Mouse (Mus musculus): ENCODE measurements at regions not wholly inside any gene's neighbourhood (a gene's known extent, or its start where the extent isn't known, plus 50 kb on each side); places are given as distances from the start of the nearest gene placed in this dataset.

- Histone ChIP-seq H3K4me1 (ENCODE audit: control insufficient read depth, insufficient read depth, low read length) (no peaks in the 10 kb centered on the region), H3K4me3 (replicated peaks; ENCODE audit: extremely low read depth, low read depth, low read length) (no peak overlapping the region)
- DNase-seq = no peak
- WGBS = 52% methylated on average over 9 of the region's 9 CpGs
- TF ChIP-seq POLR2A (IDR thresholded peaks at IDR 0.05; ENCODE audit: borderline replicate concordance, extremely low read depth, low read depth, low read length) = no peak
- TF ChIP-seq CTCF (IDR thresholded peaks at IDR 0.05; ENCODE audit: insufficient read depth, low read length) = no peak
These were observed 206.9 kb upstream of the Gm15217 start for GRCm38 (mm10) chr14:46172181-46172874.

GRCm38 (mm10) chr14:46172875-46173324 is 206.3 kb upstream of the Gm15217 start:
- no peak for DNase-seq
- Histone ChIP-seq H3K4me1 (ENCODE audit: control insufficient read depth, insufficient read depth, low read length) (no peaks in the 10 kb centered on the region), H3K4me3 (replicated peaks; ENCODE audit: extremely low read depth, low read depth, low read length) (no peak overlapping the region)
- TF ChIP-seq POLR2A (IDR thresholded peaks at IDR 0.05; ENCODE audit: borderline replicate concordance, extremely low read depth, low read depth, low read length) (no peak), CTCF (IDR thresholded peaks at IDR 0.05; ENCODE audit: insufficient read depth, low read length) (no peak)
- 60% methylated on average over 6 of the region's 6 CpGs for WGBS

GRCm38 (mm10) chr14:46174386-46174785 is 204.8 kb upstream of the Gm15217 start:
- 51% methylated on average over 5 of the region's 5 CpGs for WGBS
- no peak for DNase-seq
- no peaks in the 10 kb centered on the region for H3K4me1 ChIP-seq (ENCODE audit: control insufficient read depth, insufficient read depth, low read length)
- no peak overlapping the region for H3K4me3 ChIP-seq (replicated peaks; ENCODE audit: extremely low read depth, low read depth, low read length)
- TF ChIP-seq POLR2A (IDR thresholded peaks at IDR 0.05; ENCODE audit: borderline replicate concordance, extremely low read depth, low read depth, low read length) (no peak), CTCF (IDR thresholded peaks at IDR 0.05; ENCODE audit: insufficient read depth, low read length) (no peak)

- no peak for DNase-seq
- TF ChIP-seq CTCF (IDR thresholded peaks at IDR 0.05; ENCODE audit: insufficient read depth, low read length) (no peak), POLR2A (IDR thresholded peaks at IDR 0.05; ENCODE audit: borderline replicate concordance, extremely low read depth, low read depth, low read length) (no peak)
- Histone ChIP-seq H3K4me1 (ENCODE audit: control insufficient read depth, insufficient read depth, low read length) (no peaks in the 10 kb centered on the region), H3K4me3 (replicated peaks; ENCODE audit: extremely low read depth, low read depth, low read length) (no peak overlapping the region)
- WGBS = 73% methylated on average over 15 of the region's 15 CpGs
These were observed 203.7 kb upstream of the Gm15217 start for GRCm38 (mm10) chr14:46175291-46176216.

- DNase-seq = no peak
- WGBS = 47% methylated on average over 1 of the region's 1 CpGs
- TF ChIP-seq POLR2A (IDR thresholded peaks at IDR 0.05; ENCODE audit: borderline replicate concordance, extremely low read depth, low read depth, low read length) (no peak), CTCF (IDR thresholded peaks at IDR 0.05; ENCODE audit: insufficient read depth, low read length) (no peak)
- Histone ChIP-seq H3K4me1 (ENCODE audit: control insufficient read depth, insufficient read depth, low read length) (no peaks in the 10 kb centered on the region), H3K4me3 (replicated peaks; ENCODE audit: extremely low read depth, low read depth, low read length) (no peak overlapping the region)
These were observed 200.2 kb upstream of the Gm15217 start for GRCm38 (mm10) chr14:46179024-46179423.

GRCm38 (mm10) chr14:46191639-46192399 is 187.4 kb upstream of the Gm15217 start:
- no peak for DNase-seq
- H3K4me1 ChIP-seq (ENCODE audit: control insufficient read depth, insufficient read depth, low read length) = no peaks in the 10 kb centered on the region
- no peak overlapping the region for H3K4me3 ChIP-seq (replicated peaks; ENCODE audit: extremely low read depth, low read depth, low read length)
- no peak for TF ChIP-seq POLR2A (IDR thresholded peaks at IDR 0.05; ENCODE audit: borderline replicate concordance, extremely low read depth, low read depth, low read length)
- TF ChIP-seq CTCF (IDR thresholded peaks at IDR 0.05; ENCODE audit: insufficient read depth, low read length) = no peak
- WGBS = 50% methylated on average over 8 of the region's 8 CpGs

GRCm38 (mm10) chr14:46193577-46193976 is 185.6 kb upstream of the Gm15217 start:
- no peaks in the 10 kb centered on the region for H3K4me1 ChIP-seq (ENCODE audit: control insufficient read depth, insufficient read depth, low read length)
- H3K4me3 ChIP-seq (replicated peaks; ENCODE audit: extremely low read depth, low read depth, low read length) = no peak overlapping the region
- TF ChIP-seq POLR2A (IDR thresholded peaks at IDR 0.05; ENCODE audit: borderline replicate concordance, extremely low read depth, low read depth, low read length) (no peak), CTCF (IDR thresholded peaks at IDR 0.05; ENCODE audit: insufficient read depth, low read length) (no peak)
- DNase-seq = no peak
- WGBS = 80% methylated on average over 4 of the region's 4 CpGs

- no peak overlapping the region for H3K4me3 ChIP-seq (replicated peaks; ENCODE audit: extremely low read depth, low read depth, low read length)
- DNase-seq = no peak
- no peak for TF ChIP-seq CTCF (IDR thresholded peaks at IDR 0.05; ENCODE audit: insufficient read depth, low read length)
- TF ChIP-seq POLR2A (IDR thresholded peaks at IDR 0.05; ENCODE audit: borderline replicate concordance, extremely low read depth, low read depth, low read length) = no peak
- 67% methylated on average over 6 of the region's 6 CpGs for WGBS
- H3K4me1 ChIP-seq (ENCODE audit: control insufficient read depth, insufficient read depth, low read length) = no peaks in the 10 kb centered on the region
These were observed 183.3 kb upstream of the Gm15217 start for GRCm38 (mm10) chr14:46195939-46196338.

GRCm38 (mm10) chr14:46202818-46203217 is 176.4 kb upstream of the Gm15217 start:
- DNase-seq = no peak
- no peak overlapping the region for H3K4me3 ChIP-seq (replicated peaks; ENCODE audit: extremely low read depth, low read depth, low read length)
- TF ChIP-seq POLR2A (IDR thresholded peaks at IDR 0.05; ENCODE audit: borderline replicate concordance, extremely low read depth, low read depth, low read length) (no peak), CTCF (IDR thresholded peaks at IDR 0.05; ENCODE audit: insufficient read depth, low read length) (no peak)
- 73% methylated on average over 4 of the region's 4 CpGs for WGBS
- no peaks in the 10 kb centered on the region for H3K4me1 ChIP-seq (ENCODE audit: control insufficient read depth, insufficient read depth, low read length)
